Mouse (Mus musculus) G1E (cell line): ENCODE measurements at regions not wholly inside any gene's neighbourhood (a gene's known extent, or its start where the extent isn't known, plus 50 kb on each side); places are given as distances from the start of the nearest gene placed in this dataset.
"Not testable (repeated sequence)": the region's sequence is repeated elsewhere in the genome, so short reads cannot be mapped to it uniquely, and the experiment has no call there.

Source experiments
- CTCF ChIP-seq: IDR thresholded peaks from 2 replicates; pipeline ENCODE4 v1.5.1; 2012; ENCODE audit warnings: low read depth, low read length, inconsistent platforms, mixed read lengths
- GATA1 ChIP-seq: IDR thresholded peaks from 2 replicates; pipeline ENCODE4 v1.6.1; 2012; ENCODE audit warnings: borderline replicate concordance, low read length, inconsistent platforms, mixed read lengths
- TAL1 ChIP-seq: conservative IDR thresholded peaks from 2 replicates; pipeline ENCODE4 v1.6.1; 2012; ENCODE audit warnings: low read depth, low read length, inconsistent platforms, mixed read lengths

GRCm38 (mm10) chr7:60617070-60617674 lies 477.2 kb upstream of the Snrpn start:
- TF ChIP-seq CTCF = peak; percentile 29; the same call in 1 of the 2 replicates
- TF ChIP-seq TAL1, GATA1: not testable (repeated sequence)
